Mouse (Mus musculus): Measurements from ENCODE around the gene Jazf1.

GRCm38 (mm10) chr6:52954861-52955260 is 113.6 kb downstream of the Jazf1 start:
- TF ChIP-seq EP300 (IDR thresholded peaks at IDR 0.05; ENCODE audit: low read depth) (no peak), CTCF (IDR thresholded peaks at IDR 0.05; ENCODE audit: low read depth) (no peak)

Data from liver, embryonic 14.5 days (tissue).